Mouse (Mus musculus) lung, postnatal 10 days (tissue): ENCODE measurements around the gene Tsc2.
A peak's percentile ranks its signal among the peaks of the same experiment; 100 is the strongest.
"Not testable (repeated sequence)": the region's sequence is repeated elsewhere in the genome, so short reads cannot be mapped to it uniquely, and the experiment has no call there.

Source experiments
- DNase-seq: peaks from one replicate; pipeline ENCODE4 v3.0.0; 2021

Tsc2 gene

DNA sequence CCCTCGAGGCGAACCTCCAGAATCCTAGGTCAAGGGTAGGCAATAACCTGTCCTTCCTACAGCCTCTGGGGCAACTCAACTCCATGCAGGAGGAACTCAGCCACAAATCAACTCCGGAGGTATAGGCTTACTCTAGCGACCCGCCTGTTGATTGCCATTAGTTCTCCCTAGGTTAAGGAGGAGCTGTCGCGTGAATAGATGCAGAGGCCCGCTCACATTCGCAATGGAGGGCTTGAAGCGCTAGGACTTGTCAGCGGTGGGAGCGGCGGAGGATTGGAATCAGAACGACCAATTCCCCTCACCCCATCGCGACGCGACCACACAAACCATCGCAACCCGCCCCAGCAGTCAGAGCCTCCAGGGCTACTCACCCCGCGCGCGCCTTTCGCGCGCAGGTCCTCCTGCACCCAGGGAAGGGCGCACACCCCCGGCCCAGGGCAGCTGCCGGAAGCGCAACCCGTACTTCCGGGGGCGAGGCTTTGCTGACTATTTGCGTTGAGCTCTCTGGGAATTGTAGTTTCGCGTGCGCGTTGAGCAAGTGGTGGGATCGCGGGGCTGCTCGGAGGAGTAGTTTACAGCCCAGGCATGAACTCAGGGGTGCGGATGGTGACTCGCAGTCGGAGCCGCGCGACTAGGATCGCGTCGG lies at the start of gene Tsc2, which contains the start of gene Nthl1:
TSS of gene Tsc2 (minus strand) at position 464 of the 646 bp plus-strand sequence.
TSS of gene Nthl1 (plus strand) at position 514 of the 646 bp plus-strand sequence.
- DNase-seq, result peak; percentile 91

DNA sequence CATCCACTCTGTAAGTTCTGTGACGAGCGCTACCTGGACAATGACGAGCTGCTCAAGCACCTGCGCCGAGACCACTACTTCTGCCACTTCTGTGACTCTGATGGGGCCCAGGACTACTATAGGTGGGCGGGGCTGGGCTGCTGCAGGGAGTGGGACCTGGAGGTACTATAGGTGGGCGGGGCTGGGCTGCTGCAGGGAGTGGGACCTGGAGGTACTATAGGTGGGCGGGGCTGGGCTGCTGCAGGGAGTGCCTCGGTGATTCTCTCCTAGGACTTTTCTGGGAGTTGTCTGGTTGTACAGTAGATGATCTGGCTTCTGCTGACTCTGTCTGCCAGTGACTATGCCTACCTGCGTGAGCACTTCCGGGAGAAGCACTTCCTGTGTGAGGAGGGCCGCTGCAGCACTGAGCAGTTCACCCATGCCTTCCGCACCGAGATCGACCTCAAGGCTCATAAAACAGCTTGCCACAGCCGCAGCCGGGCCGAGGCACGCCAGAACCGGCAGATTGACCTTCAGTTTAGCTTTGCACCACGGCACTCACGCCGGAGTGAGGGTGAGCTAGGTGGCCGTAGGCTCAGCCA lies 45.2 kb upstream of the Tsc2 start:
- DNase-seq, result no peak

DNA sequence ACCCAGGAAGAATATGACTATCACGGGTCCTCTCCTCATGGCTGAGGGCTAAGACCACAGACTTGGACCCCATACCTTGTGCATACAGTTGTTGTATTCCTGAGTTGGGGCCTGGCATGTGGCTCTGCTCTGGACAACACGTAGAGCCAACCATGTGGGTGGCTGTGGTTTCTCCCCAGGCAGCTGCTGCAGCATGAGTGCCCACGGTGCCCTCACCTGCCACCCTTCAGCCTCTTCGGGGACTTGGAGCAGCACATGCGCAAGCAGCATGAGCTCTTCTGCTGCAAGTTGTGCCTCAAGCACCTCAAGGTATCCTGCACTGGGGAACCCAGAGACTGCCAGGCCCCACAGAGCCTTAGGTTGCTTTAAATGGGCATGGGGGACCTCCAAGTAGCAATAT lies 44.4 kb upstream of the Tsc2 start:
- DNase-seq, result no peak

DNA sequence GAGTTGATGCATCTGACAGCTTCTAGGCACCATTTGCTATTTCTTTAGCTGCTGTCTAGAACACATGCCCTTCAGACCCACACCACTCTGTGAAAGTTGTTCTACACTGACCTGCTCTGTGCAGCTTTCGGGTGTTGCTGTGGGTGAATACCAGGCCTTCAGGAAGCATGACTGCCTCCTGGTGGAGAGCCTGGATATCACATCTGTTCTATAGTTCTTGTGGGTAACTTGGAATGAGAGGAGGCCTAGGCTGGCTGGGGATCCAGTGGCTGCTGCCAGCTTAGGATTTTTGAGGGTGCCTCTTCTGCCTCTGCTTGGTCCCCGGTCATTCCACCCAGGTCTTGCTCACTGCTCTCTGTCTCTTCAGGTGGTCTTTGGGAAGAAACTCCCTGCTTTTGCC lies 43.8 kb upstream of the Tsc2 start:
- DNase-seq, result peak; percentile 91

DNA sequence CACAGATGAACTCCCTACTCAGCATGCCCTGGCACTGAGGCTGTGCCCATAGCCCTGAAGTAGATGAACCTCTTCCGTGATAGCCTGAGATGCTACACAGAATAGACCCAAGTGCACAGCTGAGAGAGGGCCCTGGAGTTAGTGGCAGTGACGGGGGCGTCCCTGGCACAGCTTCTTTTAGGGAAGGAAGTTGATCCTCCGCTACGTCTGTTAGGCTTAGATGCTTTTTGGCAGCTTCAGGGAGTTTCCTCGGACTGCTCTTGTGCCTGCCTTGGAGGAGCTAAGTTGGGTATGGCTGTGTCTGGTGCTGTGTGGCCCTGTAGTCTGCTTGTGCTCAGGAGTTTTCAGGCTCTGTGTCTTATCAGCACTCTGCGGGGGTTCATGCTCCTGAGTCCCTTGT lies 41.8 kb upstream of the Tsc2 start:
- no peak for DNase-seq

DNA sequence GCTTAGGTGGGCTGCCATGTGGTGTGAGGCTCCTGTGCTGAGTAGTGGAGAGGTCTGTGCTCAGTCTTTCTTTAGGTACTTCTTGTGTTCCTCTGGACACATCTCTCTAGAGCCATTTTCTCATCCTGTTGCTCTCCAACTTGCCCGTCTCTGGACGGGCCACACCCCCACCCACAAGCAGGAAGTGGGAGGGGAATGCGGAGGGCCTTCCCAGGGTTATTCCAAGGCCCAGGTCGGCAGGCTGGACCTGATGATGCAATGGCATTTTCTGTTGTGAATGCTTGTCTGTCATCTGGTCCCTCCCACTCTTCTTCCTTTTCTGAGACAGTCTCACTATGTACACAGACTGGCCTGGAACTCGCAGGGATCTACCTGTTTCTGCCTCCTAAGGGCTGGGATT lies 39.7 kb upstream of the Tsc2 start:
- peak; percentile 87 for DNase-seq

DNA sequence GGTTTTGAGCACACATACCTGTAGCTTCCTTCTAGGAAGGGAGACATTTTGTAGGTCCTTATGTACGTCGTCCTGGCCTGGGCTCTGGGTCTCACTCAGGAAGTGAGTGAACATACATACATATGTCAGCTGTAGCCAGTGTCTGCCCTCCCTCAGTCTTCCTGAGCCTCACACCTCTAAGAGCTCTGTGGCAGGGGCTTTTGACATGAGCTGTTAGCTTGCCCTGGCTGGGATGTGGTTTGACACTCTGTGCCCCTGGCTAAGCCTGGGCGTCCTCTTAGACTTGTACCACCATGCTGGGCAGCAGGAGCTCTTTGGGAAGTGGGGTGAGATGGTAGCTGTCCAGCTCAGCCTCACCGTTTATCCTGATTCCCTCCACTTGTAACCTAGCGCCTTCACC lies 38.9 kb upstream of the Tsc2 start:
- DNase-seq, result no peak

DNA sequence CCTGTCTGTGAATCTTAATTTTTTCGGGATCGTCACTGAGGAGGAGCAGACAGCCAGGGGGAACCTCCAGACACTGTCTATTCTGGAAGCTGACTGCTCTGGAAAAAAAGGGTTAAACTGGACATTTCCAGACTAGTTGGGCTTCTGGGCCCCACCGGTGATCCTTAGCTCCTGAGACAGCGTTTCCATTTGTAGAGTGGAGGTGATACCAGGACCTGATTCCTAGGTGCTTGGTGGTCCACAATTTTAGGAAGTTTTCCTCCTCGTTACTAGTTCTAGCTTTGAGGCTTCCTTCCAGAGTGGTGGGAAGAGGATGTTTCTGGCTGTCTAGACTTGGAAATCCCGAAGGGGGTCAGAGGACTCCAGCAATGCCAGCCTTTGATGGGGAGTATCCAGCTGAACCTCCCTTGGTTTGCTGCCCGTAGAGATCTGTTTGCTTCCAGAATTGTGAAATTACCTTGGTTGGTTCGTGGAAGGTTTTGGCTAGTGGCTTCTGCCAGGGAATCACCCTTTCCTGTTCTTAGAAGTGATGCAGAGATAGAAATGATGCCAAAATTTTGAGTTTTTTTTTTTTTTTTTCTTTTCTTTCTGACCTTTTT lies 37.9 kb upstream of the Tsc2 start:
- DNase-seq, result no peak

DNA sequence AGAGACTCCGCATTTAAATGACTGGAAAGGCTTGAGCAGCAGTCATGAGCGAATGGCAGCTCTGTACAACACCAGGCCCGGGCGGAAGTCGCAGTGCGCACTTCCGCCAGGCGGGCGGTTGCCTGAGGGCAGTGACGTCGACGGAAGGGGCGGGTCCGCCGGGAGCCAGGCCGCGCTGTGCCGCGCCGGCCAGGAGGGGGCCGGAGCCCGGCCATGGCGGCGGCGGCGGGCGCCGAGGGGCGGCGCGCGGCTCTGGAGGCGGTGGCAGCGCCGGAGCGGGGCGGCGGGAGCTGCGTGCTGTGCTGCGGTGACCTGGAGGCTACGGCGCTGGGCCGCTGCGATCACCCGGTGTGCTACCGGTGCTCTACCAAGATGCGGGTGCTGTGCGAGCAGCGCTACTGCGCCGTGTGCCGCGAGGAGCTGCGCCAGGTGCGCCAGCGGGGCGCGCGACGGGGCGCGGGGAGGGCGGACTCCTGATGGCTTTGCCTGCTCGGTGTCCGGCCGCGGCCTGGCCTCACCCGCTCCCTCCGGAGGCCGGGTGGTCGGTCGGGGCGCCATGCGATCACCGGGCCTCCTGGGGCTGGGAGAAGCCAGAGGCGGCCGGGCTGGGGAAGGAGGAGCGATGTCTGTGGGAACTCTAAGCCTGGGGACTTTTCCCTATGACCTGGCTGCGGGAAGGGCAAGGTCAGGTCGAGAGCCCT lies 37.3 kb upstream of the Tsc2 start, which contains the start of gene Zfp598:
TSS of gene Zfp598 (plus strand) at position 143 of the 701 bp plus-strand sequence.
- DNase-seq, result peak; percentile 97

DNA sequence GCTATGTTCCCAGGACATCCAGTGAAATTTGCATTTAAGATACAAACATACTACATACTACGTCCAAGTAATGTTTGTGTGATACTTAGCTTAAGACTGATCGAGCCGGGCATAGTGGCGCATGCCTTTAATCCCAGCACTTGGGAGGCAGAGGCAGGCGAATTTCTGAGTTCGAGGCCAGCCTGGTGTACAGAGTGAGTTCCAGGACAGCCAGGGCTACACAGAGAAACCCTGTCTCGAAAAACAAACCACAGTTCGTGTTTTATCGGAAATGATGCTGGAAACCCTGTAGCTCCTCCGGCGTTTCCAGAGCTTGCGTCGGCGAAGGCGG lies 36.7 kb upstream of the Tsc2 start:
- not testable (repeated sequence) for DNase-seq

DNA sequence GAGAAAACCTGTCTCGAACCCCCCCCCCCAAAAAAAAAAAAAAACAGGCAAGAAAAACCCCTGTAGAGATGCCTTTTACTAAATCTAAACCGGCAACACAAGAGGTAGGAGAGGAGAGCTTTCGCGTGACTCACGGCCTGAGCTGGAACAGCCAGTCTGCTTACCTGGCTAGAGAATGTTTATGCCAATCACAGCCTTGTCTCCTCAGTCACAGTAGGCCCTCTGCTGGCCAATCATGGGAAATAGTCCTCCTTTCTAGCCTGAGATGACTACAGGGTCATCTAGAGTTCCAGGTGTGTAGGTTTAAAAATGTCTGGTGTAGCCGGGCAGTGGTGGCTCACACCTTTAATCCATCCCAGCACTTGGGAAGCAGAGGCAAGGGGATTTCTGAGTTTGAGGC lies 35.0 kb upstream of the Tsc2 start:
- peak; percentile 80 for DNase-seq

DNA sequence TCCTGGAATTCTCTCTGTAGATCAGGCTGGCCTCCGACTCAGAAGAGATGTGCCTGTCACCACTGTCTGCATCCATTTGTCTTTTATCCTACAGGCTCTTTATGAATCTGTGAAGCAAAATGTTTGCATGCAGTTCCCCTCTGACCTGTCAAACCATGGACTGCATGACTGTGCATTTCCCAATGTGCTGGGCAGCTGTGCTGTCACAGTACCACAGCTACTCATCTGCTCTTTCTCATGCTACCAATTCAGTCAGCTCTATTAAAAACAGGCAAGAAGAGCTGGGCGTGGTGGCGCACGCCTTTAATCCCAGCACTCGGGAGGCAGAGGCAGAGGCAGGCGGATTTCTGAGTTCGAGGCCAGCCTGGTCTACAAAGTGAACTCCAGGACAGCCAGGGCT lies 34.6 kb upstream of the Tsc2 start:
- not testable (repeated sequence) for DNase-seq

DNA sequence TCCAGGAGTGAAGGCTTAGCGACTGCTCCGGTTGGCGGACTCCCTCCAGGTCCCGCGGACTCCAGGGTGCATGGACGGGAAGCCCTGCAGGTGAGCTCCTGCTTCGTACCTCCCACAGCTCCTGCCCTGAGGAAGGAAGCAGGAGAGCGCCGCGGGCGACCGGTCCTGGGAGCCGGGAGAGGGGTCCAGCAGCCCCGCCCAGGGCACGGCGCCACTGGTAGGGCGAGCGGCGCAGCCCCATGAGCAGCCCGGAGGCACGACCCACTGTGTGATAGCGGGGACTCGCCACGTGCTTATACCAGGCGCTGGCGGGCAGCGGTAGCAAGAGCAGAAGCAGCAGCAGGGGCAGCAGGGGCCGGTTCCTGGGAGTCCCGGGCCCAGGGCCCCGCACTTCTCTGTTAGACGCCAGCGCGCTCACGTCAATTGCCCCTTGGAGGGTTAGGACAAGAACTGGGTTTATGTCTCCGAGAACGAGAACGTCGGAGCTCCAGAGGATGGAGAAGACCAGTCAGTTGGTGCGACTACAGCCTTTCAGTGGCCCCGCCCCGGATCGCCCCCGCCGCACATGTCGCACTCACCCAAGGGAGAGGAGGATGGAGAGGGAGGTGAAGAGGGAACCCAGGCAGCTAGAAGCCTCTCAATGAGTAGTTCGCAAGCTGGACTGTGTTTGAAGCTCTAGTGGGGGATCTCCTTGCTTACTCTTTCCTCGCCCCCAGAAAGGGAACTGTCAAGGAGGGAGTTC lies 25.8 kb upstream of the Tsc2 start, which contains the start of gene Npw:
TSS of gene Npw (minus strand) at position 441 of the 742 bp plus-strand sequence.
- DNase-seq, result peak; percentile 43

DNA sequence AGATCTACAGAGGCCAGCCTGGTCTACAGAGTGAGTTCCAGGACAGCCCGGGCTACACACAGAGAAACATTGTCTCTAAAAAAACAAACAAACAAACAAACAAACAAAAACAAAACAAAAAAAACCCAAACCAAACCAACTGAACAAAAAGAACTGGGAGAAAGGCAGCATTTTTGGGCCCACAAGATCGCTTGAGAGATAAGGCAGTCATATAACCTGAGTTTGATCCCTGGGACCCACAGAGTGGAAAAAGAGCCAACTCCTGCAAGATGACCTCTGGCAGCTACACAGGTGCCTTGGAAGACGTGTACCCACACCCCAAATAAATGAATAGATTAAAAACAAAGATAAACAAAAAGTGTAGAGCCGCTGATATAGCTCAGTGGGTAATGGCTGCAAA lies 22.5 kb upstream of the Tsc2 start:
- no peak for DNase-seq

DNA sequence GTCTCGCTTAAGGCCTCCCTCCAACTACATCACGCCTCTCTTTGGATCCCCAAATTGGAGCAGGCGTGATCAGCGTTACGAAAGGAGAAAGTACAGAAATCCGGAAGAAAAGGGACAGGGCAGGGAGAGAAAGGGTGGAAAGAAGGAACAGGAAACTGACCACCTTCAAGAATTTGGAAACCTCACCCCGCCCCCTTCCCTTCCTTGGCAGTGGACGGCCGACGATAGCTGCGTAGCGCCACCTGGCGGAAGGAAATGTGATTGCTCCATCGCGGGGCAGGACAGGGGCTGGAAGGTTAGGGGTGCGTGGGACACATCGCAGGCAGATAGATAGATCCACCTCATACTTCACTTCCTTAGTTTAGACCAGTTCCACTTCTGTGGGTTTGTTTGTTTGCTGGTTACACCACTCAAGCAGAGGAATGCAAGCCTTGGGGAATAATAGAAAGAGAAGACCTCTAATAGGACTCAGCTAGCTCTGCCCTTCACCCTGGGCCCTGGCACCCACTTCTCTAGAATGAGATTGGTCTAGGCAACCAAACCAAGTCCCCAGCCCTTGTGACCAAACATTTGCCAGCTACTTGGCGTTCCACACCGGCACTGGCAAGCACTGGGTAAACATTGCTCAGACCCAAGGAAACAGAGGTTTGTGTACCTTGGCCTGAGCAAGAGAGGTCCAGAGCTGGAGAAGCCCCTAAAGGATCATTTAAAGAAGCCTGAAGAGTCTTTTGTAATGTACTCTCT lies 21.7 kb upstream of the Tsc2 start:
- peak; percentile 93 for DNase-seq

DNA sequence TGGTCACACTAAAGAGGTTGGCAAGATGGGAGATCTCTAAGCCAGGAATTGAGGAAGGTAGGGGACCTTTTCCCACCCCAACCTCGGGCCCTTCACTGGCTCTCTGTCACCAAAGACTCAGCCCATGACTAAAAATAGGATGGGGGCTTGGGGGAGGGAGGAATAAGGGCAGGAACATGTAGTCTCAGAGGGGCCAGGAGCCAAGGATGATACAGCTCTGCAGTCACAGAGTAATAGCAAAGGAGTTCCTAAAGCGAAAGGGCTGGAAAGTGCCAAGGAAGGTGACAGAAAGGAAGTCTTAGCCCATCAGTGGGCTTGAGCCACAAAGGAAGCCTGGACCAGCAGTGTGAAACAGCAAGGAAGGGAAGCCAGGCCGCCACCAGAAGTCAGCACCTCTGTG lies 19.4 kb upstream of the Tsc2 start:
- DNase-seq, result no peak

DNA sequence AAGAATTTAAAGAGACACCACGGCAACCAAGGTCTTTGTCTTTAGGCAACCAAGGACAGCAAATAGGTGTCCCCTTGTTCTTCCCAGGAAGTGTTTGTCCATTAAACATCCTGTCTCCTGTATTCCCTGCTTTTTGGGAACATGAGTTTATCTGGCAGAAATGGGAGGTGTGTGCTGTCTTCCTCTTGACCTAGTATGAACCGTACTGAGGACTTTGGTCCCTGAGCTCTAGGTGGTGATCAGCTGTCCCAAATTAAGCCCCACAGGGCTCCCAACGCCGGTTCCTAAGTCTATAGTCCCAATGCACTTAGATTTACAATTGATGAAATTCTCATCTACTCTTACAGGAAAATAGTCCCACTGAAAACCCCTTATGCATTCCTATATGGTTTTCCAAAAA lies 18.3 kb upstream of the Tsc2 start:
- DNase-seq, result no peak

DNA sequence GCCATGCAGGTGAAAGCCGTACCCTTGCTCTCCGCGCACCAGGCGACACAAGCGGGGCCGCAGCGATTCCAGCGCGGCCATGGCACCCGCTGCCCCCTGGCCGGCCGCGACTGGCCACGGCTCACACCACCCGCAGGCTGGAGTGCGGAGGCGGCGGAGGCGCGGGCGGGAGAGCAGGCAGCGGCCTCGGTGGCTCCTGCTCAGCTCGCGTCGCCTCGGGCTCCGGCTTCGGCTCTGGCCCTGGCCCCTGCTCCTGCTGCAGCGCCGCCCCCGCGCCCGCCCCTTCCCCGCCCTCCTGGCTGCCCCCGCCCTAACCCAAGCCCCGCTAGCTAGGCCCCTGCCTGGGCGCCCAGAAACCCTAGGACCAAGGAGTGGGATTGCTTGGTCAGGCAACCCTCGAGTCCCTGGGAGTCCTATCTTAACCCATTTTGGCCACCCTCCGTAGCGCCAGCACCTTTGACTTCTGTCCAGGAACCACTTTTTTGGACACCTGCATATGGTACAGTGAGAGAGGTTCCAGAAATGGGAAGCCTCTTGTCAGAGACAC lies 17.7 kb upstream of the Tsc2 start, which contains the start of gene Slc9a3r2:
TSS of gene Slc9a3r2 (minus strand) at position 258 of the 547 bp plus-strand sequence.
- DNase-seq, result peak; percentile 60

DNA sequence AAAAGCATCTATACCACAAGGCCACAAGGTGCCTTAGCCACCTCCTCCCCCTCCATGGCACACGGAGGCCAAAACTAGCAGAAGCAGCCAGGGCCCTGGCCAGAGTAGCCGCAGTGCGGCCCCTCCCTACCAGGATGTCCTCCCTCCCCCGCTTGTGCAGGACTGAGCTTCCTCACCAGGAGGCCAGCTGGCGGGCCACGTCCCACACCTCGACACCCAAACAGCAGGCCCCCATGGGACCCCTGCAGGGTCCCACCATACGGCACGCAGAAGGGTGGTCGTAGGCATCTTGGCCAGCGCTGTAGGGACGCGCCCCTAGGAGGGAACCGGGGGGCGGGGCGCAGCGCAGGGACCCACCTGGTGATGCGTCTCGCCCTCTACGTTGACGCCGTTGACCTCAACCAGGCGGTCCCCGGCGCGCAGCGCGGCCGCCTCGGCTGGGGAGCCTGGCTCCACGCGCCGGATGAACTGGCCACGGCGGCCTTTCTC lies 17.2 kb upstream of the Tsc2 start:
- DNase-seq, result peak; percentile 83

DNA sequence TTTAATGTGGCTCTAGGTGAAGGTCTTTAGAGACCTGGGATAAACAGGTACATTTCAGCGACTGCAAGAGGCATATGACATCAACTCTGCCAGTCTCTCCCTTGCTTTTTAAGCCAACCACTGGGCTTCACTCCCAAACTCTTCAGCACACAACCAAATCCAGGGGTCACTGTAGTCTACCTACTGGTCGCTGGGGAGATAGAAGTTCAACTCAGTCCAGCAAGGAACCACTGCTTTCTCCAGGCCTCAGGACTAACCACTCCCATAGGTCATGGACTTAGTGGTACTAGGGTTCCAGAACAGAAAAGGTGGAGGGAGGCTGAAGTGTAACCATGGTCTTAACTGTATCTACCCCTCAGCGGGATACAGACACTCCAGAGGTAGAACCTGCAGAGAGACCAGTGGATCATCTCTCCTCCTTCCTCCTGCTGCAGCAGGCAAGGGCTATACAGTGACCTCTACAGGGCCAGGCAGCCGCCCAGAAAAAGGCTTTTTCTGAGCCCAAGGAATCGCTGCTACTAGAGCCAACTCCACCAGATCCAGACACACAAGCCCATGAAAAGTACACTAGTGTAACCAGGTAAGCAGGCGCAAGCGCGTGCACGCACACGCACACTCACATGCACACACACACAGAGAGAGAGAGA lies 16.4 kb upstream of the Tsc2 start:
- no peak for DNase-seq

DNA sequence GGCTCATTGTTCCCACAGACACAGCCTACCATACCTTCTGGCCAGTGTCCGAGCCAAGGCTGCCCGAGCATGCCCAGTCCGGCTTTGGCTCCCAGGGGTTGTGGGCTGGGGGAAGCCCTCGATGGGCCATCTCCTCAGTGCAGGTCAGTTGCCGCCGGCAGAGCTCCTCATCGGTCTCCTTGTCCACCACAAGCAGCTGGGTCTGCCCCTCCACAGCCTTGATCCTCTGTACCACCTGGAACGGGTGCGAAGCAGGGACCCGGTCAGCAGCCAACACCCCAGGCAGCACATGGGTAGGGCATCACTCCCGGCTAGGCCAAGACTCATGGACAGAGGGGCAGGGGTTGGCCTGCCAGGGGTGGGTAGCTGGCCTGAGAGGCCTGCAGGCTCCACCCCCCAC lies 15.1 kb upstream of the Tsc2 start:
- peak; percentile 46 for DNase-seq
